Mouse (Mus musculus): ENCODE measurements around the gene Sgms2.

The Sgms2 gene

DNA sequence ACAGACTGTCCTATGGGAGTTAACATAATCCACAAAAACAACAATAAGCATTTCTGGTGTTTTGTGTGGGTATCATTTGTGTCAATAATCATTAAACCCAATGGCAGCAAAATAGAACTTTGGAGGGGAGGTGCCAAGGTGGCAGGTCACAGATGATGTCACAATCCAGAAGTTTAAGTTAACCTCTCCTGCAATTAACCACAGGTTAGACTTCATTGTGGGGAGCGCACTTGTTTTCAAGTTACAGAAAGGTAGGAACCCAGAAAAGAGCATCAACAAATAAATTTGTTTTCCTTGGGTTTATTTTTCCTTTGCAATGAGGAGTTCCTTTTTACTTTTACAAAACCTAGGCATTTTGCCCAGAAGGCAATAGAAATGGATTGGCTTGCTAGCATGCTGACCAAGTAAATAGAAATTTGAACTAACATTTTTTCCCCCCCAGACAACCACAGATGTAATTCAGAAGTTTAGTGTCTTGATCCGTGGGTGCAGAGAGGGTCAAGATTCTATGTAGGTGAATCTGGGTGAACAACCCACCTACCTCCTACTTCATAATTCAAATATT lies at the start of gene Sgms2:
TSS of gene Sgms2 (minus strand) at position 51 of the 565 bp plus-strand sequence.
- in situ Hi-C loops (cut with MboI; ENCODE audit: low pct_unique_long_range_greater_than_20kb in 1 of 2, low sequenced_read_pairs in 2 of 2, unreplicated experiment in 1 of 2): no loop called here

DNA sequence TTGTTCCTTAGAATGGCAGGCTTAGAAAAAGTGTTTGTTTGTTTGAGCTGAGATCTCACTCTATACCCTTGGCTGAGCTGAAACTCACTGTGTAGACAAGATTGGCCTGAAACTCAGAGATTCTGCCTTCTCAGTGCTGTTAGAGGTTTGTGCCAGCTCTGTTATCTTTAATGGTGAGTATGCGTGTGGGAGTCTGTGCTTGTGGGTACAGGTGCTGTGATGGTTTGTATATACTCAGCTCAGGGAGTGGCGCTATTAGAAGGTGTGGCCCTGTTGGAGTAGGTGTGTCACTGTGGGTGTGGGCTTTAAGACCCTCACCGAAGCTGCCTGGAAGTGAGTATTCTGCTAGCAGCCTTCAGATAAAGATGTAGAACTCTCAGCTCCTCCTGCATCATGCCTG lies 34.0 kb upstream of the Sgms2 start:
- in situ Hi-C loops (cut with MboI; ENCODE audit: low pct_unique_long_range_greater_than_20kb in 1 of 2, low sequenced_read_pairs in 2 of 2, unreplicated experiment in 1 of 2): no loop called here

DNA sequence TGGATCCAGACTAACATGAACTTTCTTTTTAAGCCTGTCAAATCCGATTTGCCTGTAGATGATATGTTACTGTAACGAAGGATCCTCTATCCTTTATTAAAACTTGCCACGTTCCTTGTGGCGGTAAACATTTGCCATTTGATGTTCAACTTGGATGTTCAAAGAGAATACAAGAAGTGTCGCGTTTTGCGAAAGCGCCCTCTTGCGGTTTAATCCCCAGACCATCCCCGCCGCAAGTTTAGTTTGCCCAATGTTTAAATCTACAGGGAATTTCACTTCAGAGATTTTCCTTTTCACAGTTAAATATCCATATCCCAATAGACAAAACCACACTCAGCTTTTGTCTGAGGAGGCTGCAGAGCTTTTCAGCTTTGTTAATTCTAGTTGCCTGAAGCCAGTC lies 33.6 kb upstream of the Sgms2 start:
- in situ Hi-C loops (cut with MboI; ENCODE audit: low pct_unique_long_range_greater_than_20kb in 1 of 2, low sequenced_read_pairs in 2 of 2, unreplicated experiment in 1 of 2): no loop called here

DNA sequence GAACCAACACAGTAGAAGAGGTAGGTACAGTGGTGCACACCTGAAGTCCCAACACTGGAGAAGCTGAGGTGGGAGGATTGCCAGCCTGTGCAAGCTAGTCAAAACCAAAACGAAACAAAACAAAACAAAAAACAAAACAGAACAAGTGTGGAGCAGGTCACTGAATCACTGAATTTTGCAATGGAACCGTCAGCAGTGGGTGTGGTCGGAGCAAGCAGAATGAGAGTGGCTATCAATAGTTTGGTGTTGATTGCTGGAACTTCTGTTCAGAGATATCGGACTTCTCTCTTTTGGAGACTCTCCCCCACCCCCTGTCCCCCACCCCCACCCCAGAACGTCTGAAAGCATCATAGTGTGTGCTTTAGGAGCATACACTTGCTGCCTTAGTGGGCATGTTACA lies 33.0 kb upstream of the Sgms2 start:
- in situ Hi-C loops (cut with MboI; ENCODE audit: low pct_unique_long_range_greater_than_20kb in 1 of 2, low sequenced_read_pairs in 2 of 2, unreplicated experiment in 1 of 2): no loop called here

DNA sequence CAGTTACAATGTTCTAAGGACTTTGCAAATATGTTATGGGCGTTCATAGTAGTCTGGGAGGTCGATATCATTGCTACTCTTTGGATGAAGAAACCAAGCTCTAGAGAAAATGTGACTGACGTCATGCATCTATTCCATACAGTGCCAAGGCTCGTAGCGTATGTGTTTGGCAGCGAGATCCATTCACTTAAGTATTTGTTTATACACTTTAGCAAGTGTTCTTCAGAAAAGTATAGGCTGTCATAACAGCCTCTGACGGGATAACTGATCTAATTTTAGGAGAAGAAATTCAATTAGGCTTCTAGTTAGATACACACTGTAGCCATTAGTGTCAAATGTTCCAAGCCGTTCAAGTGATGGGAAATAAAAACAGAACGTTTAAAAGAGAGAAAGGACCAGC lies 32.5 kb upstream of the Sgms2 start:
- in situ Hi-C loops (cut with MboI; ENCODE audit: low pct_unique_long_range_greater_than_20kb in 1 of 2, low sequenced_read_pairs in 2 of 2, unreplicated experiment in 1 of 2): no loop called here

DNA sequence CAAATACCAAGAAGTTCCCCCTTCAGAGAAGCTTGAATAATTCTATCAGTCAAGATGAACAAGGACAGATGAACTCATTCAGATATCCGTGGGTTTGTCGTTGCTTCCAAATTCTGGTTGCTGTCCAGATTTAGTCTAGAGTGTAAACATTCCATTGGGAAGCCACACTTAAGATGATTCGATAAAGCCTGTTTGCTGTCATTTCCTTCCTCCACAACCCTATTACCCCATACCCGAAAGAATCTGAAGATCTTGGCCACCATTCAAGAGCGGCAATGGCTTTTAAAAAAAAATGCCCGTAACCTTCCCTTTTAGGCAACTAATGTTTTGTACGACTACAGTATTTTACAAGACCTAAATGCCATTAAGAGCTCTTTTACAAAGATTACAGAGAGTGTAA lies 31.0 kb upstream of the Sgms2 start:
- in situ Hi-C loops (cut with MboI; ENCODE audit: low pct_unique_long_range_greater_than_20kb in 1 of 2, low sequenced_read_pairs in 2 of 2, unreplicated experiment in 1 of 2): no loop called here

DNA sequence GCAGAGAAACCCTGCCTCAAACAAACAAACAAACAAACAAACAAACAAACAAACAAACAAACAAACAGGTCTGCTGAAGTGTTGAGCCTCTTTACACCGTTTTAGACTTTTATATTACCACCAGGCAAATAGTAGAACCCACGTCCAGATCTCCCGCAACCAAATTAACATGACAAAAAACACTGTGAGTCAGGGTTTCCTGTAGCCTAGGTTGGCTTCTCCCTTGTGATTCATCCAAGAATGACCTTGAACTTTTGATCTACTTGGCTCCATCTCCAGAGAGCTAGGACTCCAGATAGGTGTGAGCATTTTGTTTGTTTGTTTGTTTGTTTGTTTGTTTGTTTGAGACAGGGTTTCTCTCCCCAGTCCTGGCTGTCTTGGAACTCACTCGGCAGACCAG lies 30.0 kb upstream of the Sgms2 start:
- in situ Hi-C loops (cut with MboI; ENCODE audit: low pct_unique_long_range_greater_than_20kb in 1 of 2, low sequenced_read_pairs in 2 of 2, unreplicated experiment in 1 of 2): no loop called here

DNA sequence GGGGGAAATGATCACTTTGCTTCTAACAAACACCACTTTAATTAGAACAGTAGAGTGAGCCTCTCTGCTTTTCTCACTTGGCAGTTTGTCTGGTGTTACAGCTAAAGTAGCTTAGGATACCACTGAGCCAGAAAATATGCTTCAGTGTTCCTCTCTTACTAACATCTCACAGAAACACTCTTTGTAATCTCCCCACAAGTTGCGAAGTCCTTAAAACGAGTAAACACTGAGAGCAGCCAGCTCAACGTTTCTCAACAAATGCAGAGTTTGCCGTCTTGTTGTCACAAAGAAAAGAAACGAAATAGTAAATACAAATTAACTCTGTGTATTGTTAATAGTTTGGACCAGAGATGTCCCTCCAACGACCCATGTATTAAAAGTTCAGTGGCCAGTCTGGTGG lies 26.5 kb upstream of the Sgms2 start:
- in situ Hi-C loops (cut with MboI; ENCODE audit: low pct_unique_long_range_greater_than_20kb in 1 of 2, low sequenced_read_pairs in 2 of 2, unreplicated experiment in 1 of 2): no loop called here

DNA sequence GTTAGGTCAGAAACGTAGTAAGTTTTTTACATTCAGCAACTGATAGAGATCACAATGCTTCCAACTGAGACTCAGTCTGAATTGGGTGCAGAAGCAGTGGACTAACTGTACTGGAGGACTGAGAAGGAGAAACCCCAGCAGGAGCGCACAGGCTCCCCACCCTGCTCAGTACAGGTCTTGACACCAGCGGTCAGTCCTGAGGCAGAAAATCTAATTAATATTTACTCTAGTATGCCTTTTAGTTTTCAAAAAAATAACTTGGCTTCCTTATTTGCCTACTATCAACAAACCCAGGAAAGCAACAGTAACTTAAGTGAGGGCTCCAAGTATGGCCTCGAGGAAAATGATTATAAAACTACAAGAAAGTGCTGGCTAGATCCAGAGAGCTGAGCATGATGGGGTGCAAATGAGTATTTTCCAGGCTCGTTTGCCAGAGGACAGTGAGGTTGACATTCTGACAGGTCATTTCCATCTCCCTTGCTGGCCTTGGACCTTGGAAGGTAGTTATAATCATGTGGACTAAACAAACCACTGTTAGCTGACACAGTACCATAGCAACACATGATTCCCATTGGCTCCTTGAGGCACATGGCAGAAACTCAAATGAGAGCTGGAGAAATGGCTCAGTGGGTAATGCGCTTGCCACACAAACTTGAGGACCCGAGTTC lies 25.3 kb upstream of the Sgms2 start:
- in situ Hi-C loops (cut with MboI; ENCODE audit: low pct_unique_long_range_greater_than_20kb in 1 of 2, low sequenced_read_pairs in 2 of 2, unreplicated experiment in 1 of 2): no loop called here

DNA sequence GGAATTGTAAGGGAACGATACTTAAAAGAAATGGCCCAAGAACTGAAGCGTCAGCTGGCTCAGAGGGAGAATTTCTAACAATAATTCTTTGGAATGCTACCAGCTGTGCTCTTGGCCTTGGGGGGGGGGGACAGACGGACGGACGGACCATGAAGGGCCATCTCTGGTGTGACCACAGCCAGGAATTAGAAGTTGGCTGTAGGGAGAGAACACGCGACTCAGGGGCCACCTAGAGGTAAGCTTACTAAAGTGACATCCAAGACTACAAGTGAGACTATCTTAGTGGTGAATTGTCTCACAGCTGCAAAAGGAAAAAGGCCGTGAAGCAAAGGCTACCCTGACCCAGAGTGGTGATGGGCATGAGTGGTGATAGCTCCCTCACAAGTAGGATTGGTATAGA lies 20.4 kb upstream of the Sgms2 start:
- in situ Hi-C loops (cut with MboI; ENCODE audit: low pct_unique_long_range_greater_than_20kb in 1 of 2, low sequenced_read_pairs in 2 of 2, unreplicated experiment in 1 of 2): no loop called here

DNA sequence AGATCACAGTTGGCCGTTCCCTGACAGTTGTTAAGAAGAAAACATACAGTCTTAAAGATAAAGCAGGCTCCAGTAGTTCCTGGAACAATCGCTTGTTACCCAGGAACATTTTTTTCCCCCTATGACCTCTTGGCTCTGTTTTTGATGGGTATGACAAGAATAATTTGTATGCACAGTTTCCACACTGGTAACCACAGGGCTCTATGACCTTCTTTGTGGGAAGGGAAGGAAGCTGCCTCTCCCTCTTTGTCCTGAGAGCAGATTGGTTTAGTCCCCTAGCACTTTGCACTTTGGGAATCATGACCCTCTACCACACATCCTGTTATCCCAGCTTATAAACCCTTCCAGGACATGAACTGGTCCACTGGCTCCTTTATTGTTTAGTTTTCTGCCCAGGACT lies 16.8 kb upstream of the Sgms2 start:
- in situ Hi-C loops (cut with MboI; ENCODE audit: low pct_unique_long_range_greater_than_20kb in 1 of 2, low sequenced_read_pairs in 2 of 2, unreplicated experiment in 1 of 2): no loop called here

DNA sequence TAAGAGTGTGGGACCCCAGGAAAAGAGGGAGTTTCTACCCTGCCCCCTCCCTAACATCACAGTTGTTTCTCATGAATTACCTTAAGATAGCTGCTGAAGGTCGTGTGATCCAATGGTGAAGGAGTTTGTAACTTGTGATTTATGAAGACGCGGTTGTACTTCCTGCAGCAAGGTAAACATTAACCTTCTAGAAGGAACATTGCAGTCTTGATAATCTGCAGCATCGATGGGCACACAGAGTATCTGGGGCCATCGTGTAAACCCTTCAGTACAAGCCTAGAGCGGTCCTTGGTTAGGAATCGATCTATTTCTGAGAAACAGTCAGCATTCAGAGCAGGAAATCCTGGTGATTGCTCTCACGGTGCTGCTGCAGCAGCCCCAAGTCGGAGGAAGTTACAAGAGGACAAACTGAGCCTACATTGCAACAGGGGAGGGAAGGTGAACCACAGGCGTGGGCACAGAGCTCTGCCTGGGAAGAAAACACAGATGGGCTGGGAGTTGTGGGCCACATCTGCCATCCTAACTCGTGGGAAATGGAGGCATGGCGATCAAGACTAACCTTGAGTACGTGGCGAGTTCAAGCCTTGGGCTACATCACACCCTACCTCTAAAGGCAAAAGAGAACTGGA lies 13.5 kb upstream of the Sgms2 start:
- in situ Hi-C loops (cut with MboI; ENCODE audit: low pct_unique_long_range_greater_than_20kb in 1 of 2, low sequenced_read_pairs in 2 of 2, unreplicated experiment in 1 of 2): no loop called here

DNA sequence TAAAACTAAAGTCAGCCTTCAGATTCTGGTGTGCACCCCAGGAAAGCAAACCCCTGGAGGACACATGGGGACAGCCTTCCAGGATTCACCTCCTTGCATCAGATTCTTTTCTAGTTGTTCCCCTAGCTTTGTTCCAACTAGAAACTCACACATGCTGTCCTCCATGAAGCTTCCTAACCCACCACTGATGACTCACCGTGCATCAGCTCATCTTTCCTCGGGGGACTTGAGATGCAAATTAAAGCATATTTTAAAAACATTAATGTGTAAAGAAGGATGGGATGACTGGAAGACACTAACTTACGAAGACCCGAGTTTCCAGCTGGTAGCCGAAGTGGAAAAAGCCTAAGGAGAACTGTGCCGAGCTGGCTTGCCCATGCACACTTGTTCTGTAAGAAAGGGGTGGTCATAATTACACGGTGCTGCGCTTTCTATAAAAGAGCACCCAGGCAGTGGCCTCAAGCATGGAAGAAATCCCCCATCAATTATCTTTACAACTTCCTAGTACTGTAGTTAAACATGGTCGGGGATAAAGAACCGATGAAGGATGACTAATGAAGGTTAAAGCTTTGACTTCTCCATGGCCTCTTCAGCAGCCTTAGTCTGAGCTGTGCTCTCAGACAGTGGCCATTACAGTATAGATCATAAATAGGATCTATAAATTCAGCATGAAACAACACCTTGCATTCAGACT lies 10.6 kb upstream of the Sgms2 start:
- in situ Hi-C loops (cut with MboI; ENCODE audit: low pct_unique_long_range_greater_than_20kb in 1 of 2, low sequenced_read_pairs in 2 of 2, unreplicated experiment in 1 of 2): no loop called here

DNA sequence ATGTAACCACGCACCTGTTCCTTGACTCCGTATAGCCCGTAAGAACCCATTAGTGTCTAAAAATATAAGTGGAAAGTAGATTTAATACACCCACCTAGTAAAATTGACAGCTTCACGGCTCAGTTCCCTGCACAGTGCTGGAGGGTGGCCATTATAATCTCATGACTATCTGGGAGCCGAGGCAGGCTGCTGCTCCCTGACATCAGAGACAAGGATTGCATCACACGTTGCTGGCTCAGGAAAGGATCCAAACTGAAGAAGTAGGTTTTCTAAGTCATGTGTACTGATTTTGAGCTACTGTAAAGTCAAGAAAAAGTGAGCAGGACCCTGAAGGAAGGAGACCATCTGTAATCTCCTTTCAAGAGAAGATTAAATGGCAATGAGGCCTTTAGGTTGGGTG lies 8.4 kb upstream of the Sgms2 start:
- in situ Hi-C loops (cut with MboI; ENCODE audit: low pct_unique_long_range_greater_than_20kb in 1 of 2, low sequenced_read_pairs in 2 of 2, unreplicated experiment in 1 of 2): no loop called here

DNA sequence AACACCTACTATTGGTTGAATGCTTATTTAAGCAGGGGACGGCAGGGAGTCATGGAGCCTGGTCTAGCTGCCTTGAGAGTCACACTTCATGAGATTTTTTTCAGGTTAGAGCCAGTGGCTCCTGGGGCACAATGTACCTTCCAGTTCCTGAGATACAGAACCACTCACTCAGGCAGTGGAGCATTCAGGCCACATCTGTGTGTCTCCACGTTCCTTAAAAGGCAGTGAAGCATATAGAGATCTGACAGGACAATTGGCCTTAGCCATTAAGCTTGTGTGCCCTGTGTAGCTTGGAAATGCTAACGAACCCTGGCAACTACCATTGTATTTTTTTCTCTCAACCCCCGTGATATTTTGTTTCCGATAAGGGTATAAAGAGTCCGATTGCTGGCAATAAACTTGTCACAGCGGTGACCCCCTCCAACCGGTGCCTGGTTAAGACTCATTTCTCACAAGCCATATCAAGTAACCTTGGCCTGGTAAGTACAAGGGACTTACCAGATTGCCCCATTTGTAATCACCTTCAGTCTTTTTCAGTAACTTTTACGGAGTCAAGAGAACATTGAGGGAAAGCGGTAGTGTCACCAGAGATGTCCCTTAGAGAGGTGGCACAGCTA lies 5.4 kb upstream of the Sgms2 start:
- in situ Hi-C loops (cut with MboI; ENCODE audit: low pct_unique_long_range_greater_than_20kb in 1 of 2, low sequenced_read_pairs in 2 of 2, unreplicated experiment in 1 of 2): no loop called here

DNA sequence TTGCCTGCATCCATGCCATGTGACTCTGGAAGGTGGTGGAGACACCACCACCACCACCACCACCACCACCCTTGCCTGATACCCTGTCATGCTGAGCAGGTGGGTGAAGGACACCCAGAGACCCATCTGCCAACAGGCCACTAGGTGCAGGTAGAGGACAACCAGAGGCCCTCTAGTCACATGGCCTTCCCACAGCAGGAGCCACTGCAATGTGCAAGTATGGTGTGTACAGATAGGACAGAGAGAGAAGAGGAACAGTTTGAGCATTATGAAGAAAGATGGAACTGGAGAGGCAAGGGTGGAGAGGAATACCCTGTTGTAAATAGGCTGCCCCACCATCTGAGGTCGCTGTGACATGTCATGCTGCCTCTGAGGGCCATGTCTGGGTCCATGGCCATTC lies 3.9 kb upstream of the Sgms2 start:
- in situ Hi-C loops (cut with MboI; ENCODE audit: low pct_unique_long_range_greater_than_20kb in 1 of 2, low sequenced_read_pairs in 2 of 2, unreplicated experiment in 1 of 2): no loop called here

DNA sequence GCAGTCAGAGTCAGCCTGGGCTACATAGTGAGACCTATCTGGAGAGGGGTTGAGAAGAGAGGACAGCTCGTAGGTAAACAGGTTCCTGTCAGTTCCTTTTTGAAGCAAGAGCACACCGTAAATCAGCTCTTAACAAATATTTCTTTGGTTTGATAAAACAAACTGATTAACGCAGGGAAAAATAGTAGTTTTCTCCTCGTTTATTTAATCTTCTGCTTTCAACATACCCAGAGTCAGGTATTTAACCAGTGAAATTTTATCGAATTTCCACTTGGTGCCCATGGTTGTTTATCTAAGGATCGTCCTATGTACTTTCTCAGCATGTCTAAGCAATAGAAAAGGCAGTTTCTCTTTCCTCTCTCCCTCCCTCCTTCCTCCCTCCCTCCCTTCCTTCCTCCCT lies 2.0 kb upstream of the Sgms2 start:
- in situ Hi-C loops (cut with MboI; ENCODE audit: low pct_unique_long_range_greater_than_20kb in 1 of 2, low sequenced_read_pairs in 2 of 2, unreplicated experiment in 1 of 2): no loop called here

DNA sequence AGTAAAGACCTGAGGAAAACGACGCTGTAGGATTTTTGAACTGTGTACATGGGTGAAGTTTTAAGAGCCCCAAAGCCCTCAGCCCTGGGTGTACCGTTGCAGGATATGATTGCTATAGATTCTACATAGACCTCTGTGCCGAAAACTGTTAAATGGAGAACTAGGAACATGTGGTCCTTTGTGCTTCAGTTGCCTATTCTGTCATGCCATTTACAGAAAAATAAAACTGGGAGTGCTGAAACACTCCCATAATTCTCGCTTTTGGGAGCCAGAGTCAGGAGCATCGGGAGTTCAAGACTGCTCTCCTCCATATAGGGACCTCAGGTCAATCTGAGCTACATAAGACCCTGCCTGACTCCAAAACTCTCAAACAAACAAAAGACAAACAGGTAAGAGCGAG lies 769 bp upstream of the Sgms2 start:
- in situ Hi-C loops (cut with MboI; ENCODE audit: low pct_unique_long_range_greater_than_20kb in 1 of 2, low sequenced_read_pairs in 2 of 2, unreplicated experiment in 1 of 2): no loop called here

DNA sequence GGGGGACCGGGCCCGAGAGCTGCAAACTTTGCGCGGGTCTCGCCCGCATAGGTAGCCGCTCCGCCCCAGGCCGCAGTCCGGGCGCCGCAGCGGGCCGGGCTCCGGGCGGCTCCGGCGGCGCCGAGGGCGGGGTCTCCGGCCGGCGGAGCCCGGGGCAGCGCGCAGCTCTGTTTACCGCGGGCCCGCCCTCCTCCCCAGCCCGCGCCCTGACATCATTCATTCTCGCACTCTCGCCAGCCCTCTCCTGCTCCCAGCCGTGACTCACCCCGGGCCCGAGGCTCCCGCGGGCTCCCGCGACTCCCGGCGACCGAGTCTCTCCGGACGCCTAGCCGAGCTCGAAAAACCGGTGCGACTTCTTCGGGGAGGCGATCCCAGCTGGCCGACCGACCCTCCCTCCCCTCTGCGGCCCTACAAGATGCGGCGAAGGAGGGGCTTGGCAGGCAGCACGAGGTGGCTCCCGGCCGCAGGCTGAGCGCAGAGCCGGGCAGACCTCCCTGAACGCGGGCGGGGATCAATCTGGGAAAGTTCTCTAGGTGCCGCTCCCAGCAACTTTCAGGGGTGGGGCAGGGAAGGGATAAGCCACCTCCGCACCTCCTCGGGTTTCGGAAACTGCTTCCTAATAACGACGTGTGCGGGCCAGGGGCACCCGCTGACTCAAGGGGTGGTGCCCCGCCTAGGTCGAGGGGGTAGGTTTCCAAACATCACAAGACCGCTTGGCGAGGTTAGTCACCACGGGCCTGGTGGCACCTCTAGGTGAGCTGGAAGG lies 885 bp downstream of the Sgms2 start:
- in situ Hi-C loops (cut with MboI; ENCODE audit: low pct_unique_long_range_greater_than_20kb in 1 of 2, low sequenced_read_pairs in 2 of 2, unreplicated experiment in 1 of 2): no loop called here
